Mouse (Mus musculus) natural killer cell, adult 2 months (primary cell): ENCODE results near the gene Pcare.

Experiments
- DNase-seq, 2 experiments: peaks; one replicate each; pipeline ENCODE4 v3.0.0; 2022; ENCODE audit warnings: low spot score in 2 of 2

Pcare gene

GRCm38 (mm10) chr17:71730655-71731054 is 22.0 kb downstream of the Pcare start:
- no peak for DNase-seq

GRCm38 (mm10) chr17:71721019-71721418 is 31.7 kb downstream of the Pcare start:
- DNase-seq: no peak

GRCm38 (mm10) chr17:71720434-71720833 is 32.3 kb downstream of the Pcare start:
- no peak for DNase-seq

- DNase-seq: no peak
These were observed 34.6 kb downstream of the Pcare start for GRCm38 (mm10) chr17:71717881-71718625.

GRCm38 (mm10) chr17:71715034-71715433 is 37.7 kb downstream of the Pcare start:
- no peak for DNase-seq

- DNase-seq: no peak
These were observed 40.4 kb downstream of the Pcare start for GRCm38 (mm10) chr17:71712279-71712678.

- no peak for DNase-seq
These were observed 45.0 kb downstream of the Pcare start for GRCm38 (mm10) chr17:71707715-71708114.

GRCm38 (mm10) chr17:71705550-71706480 is 46.9 kb downstream of the Pcare start:
- no peak for DNase-seq

- DNase-seq: no peak
These were observed 47.6 kb downstream of the Pcare start for GRCm38 (mm10) chr17:71705113-71705512.

GRCm38 (mm10) chr17:71698619-71698956 is 54.1 kb downstream of the Pcare start:
- DNase-seq: no peak

- no peak for DNase-seq
These were observed 54.6 kb downstream of the Pcare start for GRCm38 (mm10) chr17:71697896-71698618.

GRCm38 (mm10) chr17:71696396-71696795 is 56.3 kb downstream of the Pcare start:
- no peak for DNase-seq

- no peak for DNase-seq
These were observed 56.9 kb downstream of the Pcare start for GRCm38 (mm10) chr17:71695716-71696315.

GRCm38 (mm10) chr17:71695151-71695550 is 57.5 kb downstream of the Pcare start:
- DNase-seq: no peak

- DNase-seq: peak; percentile 10 to 20
These were observed 58.9 kb downstream of the Pcare start for GRCm38 (mm10) chr17:71693780-71694179.
